Mouse (Mus musculus): Measurements from ENCODE around the gene Adgrb2.

DNA sequence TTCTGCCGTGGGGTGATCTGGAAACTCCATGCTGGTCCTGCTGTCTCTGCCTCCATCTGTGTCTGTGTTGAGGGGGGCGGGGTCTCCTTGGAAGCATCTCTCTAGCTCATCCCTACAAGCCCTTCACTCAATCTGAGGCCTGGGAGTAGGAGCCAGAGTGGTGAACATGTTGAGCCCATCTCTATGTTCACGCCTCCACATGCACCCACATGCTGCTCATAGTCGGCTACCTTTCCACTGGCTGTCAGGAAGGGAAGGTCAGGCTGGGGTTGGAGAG lies 63.5 kb downstream of the Adgrb2 start:
- no peak for TF ChIP-seq CTCF (IDR thresholded peaks at IDR 0.05; ENCODE audit: borderline replicate concordance, control insufficient read depth, extremely low read depth, insufficient read depth, low read length, poor library complexity)
- no peak for TF ChIP-seq POLR2A (IDR thresholded peaks at IDR 0.05; ENCODE audit: control insufficient read depth, extremely low read depth, insufficient read depth, low read length, poor library complexity)
